Mouse (Mus musculus): Measurements from ENCODE around the gene Trappc12.
"Not testable (repeated sequence)": the region's sequence is repeated elsewhere in the genome, so short reads cannot be mapped to it uniquely, and the experiment has no call there.

Gene Trappc12

GRCm38 (mm10) chr12:28769953-28770352, 19.7 kb upstream of the Trappc12 start:
- Histone ChIP-seq H3K27me3 (ENCODE audit: control insufficient read depth, insufficient read depth, low read length, poor library complexity, severe bottlenecking) (no peaks in the 10 kb centered on the region), H3K36me3 (ENCODE audit: control insufficient read depth, insufficient read depth, low read length, poor library complexity, severe bottlenecking) (no peaks in the 10 kb centered on the region)
- no peak for DNase-seq (ENCODE audit: low read depth, low spot score)

DNA sequence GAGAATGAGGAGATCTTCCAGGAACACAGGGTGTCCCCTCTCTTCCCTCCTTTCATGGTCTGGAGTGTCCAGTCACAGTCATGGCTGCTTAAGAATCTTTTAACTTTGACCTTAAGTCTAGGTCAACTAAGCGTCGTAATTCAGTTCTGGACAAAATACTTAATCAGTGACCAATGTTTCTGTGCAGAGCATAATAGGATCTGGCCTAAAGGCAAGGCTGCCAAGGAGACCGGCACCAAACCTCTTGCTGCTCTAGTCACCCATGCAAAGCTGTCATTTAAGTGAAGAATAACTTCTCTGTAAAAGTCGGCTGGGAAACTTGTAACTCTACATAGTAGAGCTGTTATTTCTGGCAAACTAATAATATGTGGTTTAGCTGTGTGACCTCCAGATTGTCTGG, 5.7 kb upstream of the Trappc12 start:
- Histone ChIP-seq H3K27me3 (ENCODE audit: control insufficient read depth, insufficient read depth, low read length, poor library complexity, severe bottlenecking) (no peaks in the 10 kb centered on the region), H3K36me3 (ENCODE audit: control insufficient read depth, insufficient read depth, low read length, poor library complexity, severe bottlenecking) (no peaks in the 10 kb centered on the region)
- no peak for DNase-seq (ENCODE audit: low read depth, low spot score)

- no peaks in the 10 kb centered on the region for H3K36me3 ChIP-seq (ENCODE audit: control insufficient read depth, insufficient read depth, low read length, poor library complexity, severe bottlenecking)
- peak; percentile 96 for DNase-seq (ENCODE audit: low read depth, low spot score)
- no peaks in the 10 kb centered on the region for H3K27me3 ChIP-seq (ENCODE audit: control insufficient read depth, insufficient read depth, low read length, poor library complexity, severe bottlenecking)
Measured at GRCm38 (mm10) chr12:28751508-28752263, 1.4 kb upstream of the Trappc12 start, which contains the start of gene Eipr1. Gene Eipr1, plus strand, starts transcription at chr12:28751803.

GRCm38 (mm10) chr12:28750876-28751275, 604 bp upstream of the Trappc12 start:
- H3K36me3 ChIP-seq (ENCODE audit: control insufficient read depth, insufficient read depth, low read length, poor library complexity, severe bottlenecking) = no peaks in the 10 kb centered on the region
- peak; percentile 10 for DNase-seq (ENCODE audit: low read depth, low spot score)
- H3K27me3 ChIP-seq (ENCODE audit: control insufficient read depth, insufficient read depth, low read length, poor library complexity, severe bottlenecking) = no peaks in the 10 kb centered on the region

DNA sequence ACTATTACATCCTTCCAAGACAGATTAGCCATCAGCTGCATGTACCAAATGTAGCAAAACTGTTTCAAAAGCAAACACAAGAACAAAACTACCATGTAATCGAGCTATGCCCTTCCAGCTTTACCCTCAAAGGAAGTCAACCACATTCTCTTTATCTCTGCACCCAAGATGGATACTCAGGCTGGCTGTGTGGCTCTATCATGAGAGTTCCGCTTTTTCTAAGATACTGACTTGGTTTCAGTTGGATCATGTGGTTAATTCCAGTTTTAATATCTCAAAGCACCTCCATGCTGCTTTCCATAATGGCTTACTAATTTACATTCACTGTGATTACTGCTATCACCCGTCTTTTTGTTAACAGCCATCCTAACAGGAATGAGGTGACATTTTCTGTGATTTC, 6.9 kb downstream of the Trappc12 start:
- Histone ChIP-seq H3K27me3 (ENCODE audit: control insufficient read depth, insufficient read depth, low read length, poor library complexity, severe bottlenecking) (no peaks in the 10 kb centered on the region), H3K36me3 (ENCODE audit: control insufficient read depth, insufficient read depth, low read length, poor library complexity, severe bottlenecking) (no peaks in the 10 kb centered on the region)
- no peak for DNase-seq (ENCODE audit: low read depth, low spot score)

DNA sequence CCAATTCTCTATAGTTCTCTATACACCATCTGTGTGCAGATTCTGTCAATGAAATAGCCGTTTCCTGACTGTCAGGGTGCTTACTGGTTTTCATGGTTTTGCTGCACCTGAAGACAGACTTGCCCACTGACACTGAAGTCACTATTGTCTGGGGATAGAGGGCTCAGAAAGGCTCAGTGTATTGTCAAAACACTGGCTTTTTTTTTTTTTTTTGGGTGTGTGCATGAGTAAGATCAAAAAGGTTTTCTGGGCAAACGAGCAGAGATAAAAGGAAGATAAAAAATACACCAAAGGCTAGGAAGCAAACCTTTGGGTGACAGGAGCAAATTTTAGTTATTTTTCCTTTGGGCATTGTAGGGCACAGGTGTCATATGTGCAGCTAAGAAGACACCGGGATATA, 15.0 kb downstream of the Trappc12 start:
- DNase-seq (ENCODE audit: low read depth, low spot score) = no peak
- Histone ChIP-seq H3K36me3 (ENCODE audit: control insufficient read depth, insufficient read depth, low read length, poor library complexity, severe bottlenecking) (peaks cover 24% of the 10 kb centered on the region; the same call in 1 of the 2 replicates), H3K27me3 (ENCODE audit: control insufficient read depth, insufficient read depth, low read length, poor library complexity, severe bottlenecking) (no peaks in the 10 kb centered on the region)

GRCm38 (mm10) chr12:28734271-28734670, 16.0 kb downstream of the Trappc12 start:
- Histone ChIP-seq H3K27me3 (ENCODE audit: control insufficient read depth, insufficient read depth, low read length, poor library complexity, severe bottlenecking) (no peaks in the 10 kb centered on the region), H3K36me3 (ENCODE audit: control insufficient read depth, insufficient read depth, low read length, poor library complexity, severe bottlenecking) (peaks cover 24% of the 10 kb centered on the region; the same call in 1 of the 2 replicates)
- no peak for DNase-seq (ENCODE audit: low read depth, low spot score)

DNA sequence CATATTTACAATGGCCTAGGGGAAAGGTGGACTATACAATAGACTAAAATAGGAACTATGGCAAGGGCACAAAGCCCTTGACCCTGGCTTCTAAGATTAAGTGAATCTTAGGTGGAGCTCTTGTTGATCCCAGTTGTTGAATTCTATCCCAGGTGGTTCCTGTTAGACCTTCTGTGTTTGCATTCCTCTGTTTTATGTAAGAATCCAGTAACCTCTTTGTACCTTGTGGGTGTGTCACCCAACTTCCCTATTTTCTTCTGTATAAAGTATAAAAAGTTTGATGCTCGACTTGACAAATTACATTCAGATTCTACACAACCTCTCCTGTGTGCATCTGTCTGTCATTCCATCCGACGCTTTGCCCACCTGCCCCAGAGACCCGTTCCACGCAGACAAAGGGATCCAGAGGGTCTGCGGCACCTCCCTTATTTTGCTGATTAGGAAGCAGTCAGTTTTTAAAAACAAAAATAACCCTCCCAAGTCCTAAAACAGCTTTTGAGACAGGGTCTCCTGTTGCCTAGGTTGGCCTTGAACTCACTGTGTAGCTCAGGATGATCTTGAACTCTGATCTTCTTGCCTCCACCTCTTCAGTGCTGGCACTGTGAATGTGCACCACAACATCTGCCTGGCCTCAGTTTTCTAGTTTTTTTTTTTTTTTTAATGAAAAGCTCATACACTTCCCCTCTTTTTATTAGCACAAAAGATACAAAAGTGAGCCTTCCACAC, 16.6 kb downstream of the Trappc12 start:
- H3K36me3 ChIP-seq (ENCODE audit: control insufficient read depth, insufficient read depth, low read length, poor library complexity, severe bottlenecking) = peaks cover 24% of the 10 kb centered on the region; the same call in 1 of the 2 replicates
- DNase-seq (ENCODE audit: low read depth, low spot score); H3K27me3 ChIP-seq (ENCODE audit: control insufficient read depth, insufficient read depth, low read length, poor library complexity, severe bottlenecking): not testable (repeated sequence)

DNA sequence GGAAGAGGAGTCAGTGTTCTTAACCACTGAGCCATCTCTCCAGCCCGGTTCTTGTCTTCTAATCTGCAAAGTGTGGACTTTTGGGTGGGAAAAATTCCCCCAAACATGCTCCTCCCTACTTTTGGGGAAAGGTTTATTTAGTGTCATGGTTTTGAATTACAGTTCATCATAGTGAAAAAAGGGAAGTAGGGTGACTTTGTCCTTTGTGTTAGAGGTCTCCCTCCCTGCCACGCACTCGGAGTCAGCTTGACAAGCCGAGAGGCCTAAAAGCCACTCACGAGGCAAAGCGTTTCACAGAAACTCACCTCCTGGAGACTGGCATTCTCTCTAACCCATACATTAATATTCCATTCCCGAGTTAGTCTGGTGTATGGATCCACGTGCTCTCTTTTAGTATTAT, 17.6 kb downstream of the Trappc12 start:
- H3K27me3 ChIP-seq (ENCODE audit: control insufficient read depth, insufficient read depth, low read length, poor library complexity, severe bottlenecking) = no peaks in the 10 kb centered on the region
- DNase-seq (ENCODE audit: low read depth, low spot score) = no peak
- H3K36me3 ChIP-seq (ENCODE audit: control insufficient read depth, insufficient read depth, low read length, poor library complexity, severe bottlenecking) = peaks cover 24% of the 10 kb centered on the region; the same call in 1 of the 2 replicates

- H3K36me3 ChIP-seq (ENCODE audit: control insufficient read depth, insufficient read depth, low read length, poor library complexity, severe bottlenecking) = peaks cover 4% of the 10 kb centered on the region; the same call in 1 of the 2 replicates
- DNase-seq (ENCODE audit: low read depth, low spot score) = peak; percentile 12
- no peaks in the 10 kb centered on the region for H3K27me3 ChIP-seq (ENCODE audit: control insufficient read depth, insufficient read depth, low read length, poor library complexity, severe bottlenecking)
Measured at GRCm38 (mm10) chr12:28727061-28727460, 23.2 kb downstream of the Trappc12 start.

GRCm38 (mm10) chr12:28726204-28726603, 24.1 kb downstream of the Trappc12 start:
- Histone ChIP-seq H3K27me3 (ENCODE audit: control insufficient read depth, insufficient read depth, low read length, poor library complexity, severe bottlenecking) (no peaks in the 10 kb centered on the region), H3K36me3 (ENCODE audit: control insufficient read depth, insufficient read depth, low read length, poor library complexity, severe bottlenecking) (peaks cover 4% of the 10 kb centered on the region; the same call in 1 of the 2 replicates)
- DNase-seq (ENCODE audit: low read depth, low spot score) = no peak

GRCm38 (mm10) chr12:28724366-28724765, 25.9 kb downstream of the Trappc12 start:
- no peaks in the 10 kb centered on the region for H3K27me3 ChIP-seq (ENCODE audit: control insufficient read depth, insufficient read depth, low read length, poor library complexity, severe bottlenecking)
- peaks cover 6% of the 10 kb centered on the region for H3K36me3 ChIP-seq (ENCODE audit: control insufficient read depth, insufficient read depth, low read length, poor library complexity, severe bottlenecking)
- no peak for DNase-seq (ENCODE audit: low read depth, low spot score)

DNA sequence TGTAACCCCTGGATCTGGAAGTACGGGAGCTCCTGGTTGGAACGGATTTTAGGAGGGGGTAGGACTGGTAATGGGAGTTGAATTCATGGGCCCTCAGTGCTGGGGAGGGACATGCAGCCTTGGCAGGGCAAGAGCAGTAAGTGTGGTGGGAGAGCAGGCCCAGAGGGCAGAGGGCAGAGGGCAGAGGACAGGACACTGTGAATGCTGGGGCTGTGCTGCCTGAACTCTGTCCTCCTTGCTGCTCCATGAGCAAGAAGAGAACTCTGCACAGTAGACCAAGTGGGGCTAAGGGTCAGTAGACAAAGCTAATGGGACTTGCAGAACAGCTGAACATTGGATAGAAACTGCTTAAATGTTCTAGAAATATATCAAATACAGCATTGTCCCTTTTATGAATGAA, 32.2 kb downstream of the Trappc12 start:
- DNase-seq (ENCODE audit: low read depth, low spot score) = no peak
- H3K27me3 ChIP-seq (ENCODE audit: control insufficient read depth, insufficient read depth, low read length, poor library complexity, severe bottlenecking) = no peaks in the 10 kb centered on the region
- H3K36me3 ChIP-seq (ENCODE audit: control insufficient read depth, insufficient read depth, low read length, poor library complexity, severe bottlenecking) = peaks cover 9% of the 10 kb centered on the region

- peaks cover 9% of the 10 kb centered on the region for H3K36me3 ChIP-seq (ENCODE audit: control insufficient read depth, insufficient read depth, low read length, poor library complexity, severe bottlenecking)
- no peak for DNase-seq (ENCODE audit: low read depth, low spot score)
- H3K27me3 ChIP-seq (ENCODE audit: control insufficient read depth, insufficient read depth, low read length, poor library complexity, severe bottlenecking) = no peaks in the 10 kb centered on the region
Measured at GRCm38 (mm10) chr12:28717066-28717465, 33.2 kb downstream of the Trappc12 start.
